Mouse (Mus musculus) heart, adult 8-10 months (tissue): ENCODE data around the gene Krtap12-1. TPM values are rescaled to one million over a fixed set of nuclear protein-coding genes. Genes with fewer than 3 reads are reported as not detected.
"Not testable (repeated sequence)": the region's sequence is repeated elsewhere in the genome, so short reads cannot be mapped to it uniquely, and the experiment has no call there.

Experiments
- DNase-seq: peaks from one replicate; pipeline ENCODE4 v3.0.0; 2022; ENCODE audit warnings: low spot score
- total RNA-seq, 4 experiments: library from RNA; stranded (reverse); gene quantifications; 2 replicates each; pipeline ENCODE4 v1.2.4; 2022

Gene Krtap12-1
- total RNA-seq, 4 experiments from 2014 or later = not detected

GRCm38 (mm10) chr10:77741924-77742688 is 21.7 kb downstream of the Krtap12-1 start, which contains the start of gene Gm18596:
Gene Gm18596 (minus strand): TSS chr10:77742638.
- not testable (repeated sequence) for DNase-seq

GRCm38 (mm10) chr10:77750686-77751085 is 30.3 kb downstream of the Krtap12-1 start:
- DNase-seq = not testable (repeated sequence)

- not testable (repeated sequence) for DNase-seq
Observed at GRCm38 (mm10) chr10:77751254-77751653, 30.9 kb downstream of the Krtap12-1 start, which contains the start of gene Gm9736. Gene Gm9736 (minus strand): TSS chr10:77751354.

GRCm38 (mm10) chr10:77752312-77752711 is 31.9 kb downstream of the Krtap12-1 start:
- not testable (repeated sequence) for DNase-seq

- no peak for DNase-seq
Observed at GRCm38 (mm10) chr10:77753448-77753847, 33.0 kb downstream of the Krtap12-1 start.

- not testable (repeated sequence) for DNase-seq
Observed at GRCm38 (mm10) chr10:77759582-77759981, 39.2 kb downstream of the Krtap12-1 start, which contains the start of gene Gm3233. Gene Gm3233 (minus strand): TSS chr10:77759682.

- DNase-seq = no peak
Observed at GRCm38 (mm10) chr10:77769727-77770126, 49.3 kb downstream of the Krtap12-1 start.

Other genes with a start within 250 kb of the Krtap12-1 start
- gene Fam207a, start 204.8 kb upstream of the Krtap12-1 start, total RNA-seq = 10 to 100 TPM in 1 of 4 experiments, 1 to 10 TPM in 3; 8.0 to 12.4 (median 9.1) TPM
- gene Itgb2, start 190.3 kb upstream of the Krtap12-1 start, total RNA-seq = 10 to 100 TPM in 1 of 4 experiments, 1 to 10 TPM in 3; 3.3 to 25.5 (median 3.7) TPM
- gene Pttg1ip, start 138.9 kb upstream of the Krtap12-1 start, total RNA-seq = 100 to 1,000 TPM; 132 to 142 (median 134) TPM
- 10 to 100 TPM; 59.3 to 76.7 (median 67.5) TPM for gene Sumo3, start 114.5 kb upstream of the Krtap12-1 start, total RNA-seq
- gene Gm49325, start 114.4 kb upstream of the Krtap12-1 start, total RNA-seq = 10 to 100 TPM in 3 of 4 experiments, 1 to 10 TPM in 1; 8.3 to 15.8 (median 13.9) TPM
- 10 to 100 TPM; 78.9 to 82.9 (median 81.2) TPM for gene Ube2g2, start 98.3 kb upstream of the Krtap12-1 start, total RNA-seq
- not detected for gene Tspear, start 34.0 kb upstream of the Krtap12-1 start, total RNA-seq
- not detected for gene Gm19402, start 29.8 kb upstream of the Krtap12-1 start, total RNA-seq
- gene Gm9508, start 23.4 kb upstream of the Krtap12-1 start, total RNA-seq = not detected
- gene Gm10272, start 14.0 kb upstream of the Krtap12-1 start, total RNA-seq = not detected
- not detected for gene Gm10024, start 9.1 kb upstream of the Krtap12-1 start, total RNA-seq
- not detected for gene Gm10142, start 4.8 kb upstream of the Krtap12-1 start, total RNA-seq
- not detected for gene Gm10100, start 5.9 kb downstream of the Krtap12-1 start, total RNA-seq
- not detected for gene Gm18596, start 22.0 kb downstream of the Krtap12-1 start, total RNA-seq
- not detected for gene Gm9736, start 30.8 kb downstream of the Krtap12-1 start, total RNA-seq
- gene Gm3233, start 39.1 kb downstream of the Krtap12-1 start, total RNA-seq = not detected
- not detected for gene Gm3238, start 50.7 kb downstream of the Krtap12-1 start, total RNA-seq
- not detected for gene Gm7138, start 56.3 kb downstream of the Krtap12-1 start, total RNA-seq
- not detected for gene Gm3250, start 61.9 kb downstream of the Krtap12-1 start, total RNA-seq
- not detected for gene Gm7137, start 67.6 kb downstream of the Krtap12-1 start, total RNA-seq
- not detected for gene Gm9639, start 74.5 kb downstream of the Krtap12-1 start, total RNA-seq
- not detected for gene Gm19668, start 78.5 kb downstream of the Krtap12-1 start, total RNA-seq
- not detected for gene Gm9507, start 91.2 kb downstream of the Krtap12-1 start, total RNA-seq
- not detected for gene Gm2696, start 94.1 kb downstream of the Krtap12-1 start, total RNA-seq
- gene Krtap10-4, start 106.5 kb downstream of the Krtap12-1 start, total RNA-seq = not detected
- not detected for gene Krtap10-10, start 115.3 kb downstream of the Krtap12-1 start, total RNA-seq
- gene Gm36176, start 126.2 kb downstream of the Krtap12-1 start, total RNA-seq = not detected
- gene Gm10318, start 132.3 kb downstream of the Krtap12-1 start, total RNA-seq = not detected
- gene Gm3285, start 141.4 kb downstream of the Krtap12-1 start, total RNA-seq = not detected
- 1 to 10 TPM in 2 of 4 experiments, under 1 TPM in 2; 0.63 to 1.2 (median 0.92) TPM for gene Lrrc3, start 181.9 kb downstream of the Krtap12-1 start, total RNA-seq
- gene Trpm2, start 250.0 kb downstream of the Krtap12-1 start, total RNA-seq = 1 to 10 TPM in 1 of 4 experiments, under 1 TPM in 3; 0.44 to 1.8 (median 0.61) TPM